Mouse (Mus musculus) embryonic facial prominence, embryonic 13.5 days (tissue): ENCODE results near the gene Casp7. TPM values are rescaled to one million over a fixed set of nuclear protein-coding genes. Genes with fewer than 3 reads are reported as not detected.

Source experiments
- ATAC-seq: fragments of 200-750 bp; cut with Nextera tagmentation; 2 replicates; pipeline ENCODE4 v1.8.0; 2017; ENCODE audit warnings: low read depth; ENCODE audit not compliant: insufficient number of reproducible peaks, insufficient read depth, low FRiP score, low TSS enrichment
- H3K27ac ChIP-seq: fragments of 300-500 bp; sonication (generic); 2 replicates; pipeline ENCODE4 v1.5.1; 2015; ENCODE audit warnings: moderate library complexity, mild to moderate bottlenecking, inconsistent platforms
- H3K27me3 ChIP-seq: fragments of 300-500 bp; sonication (generic); 2 replicates; pipeline ENCODE4 v1.6.1; 2015; ENCODE audit warnings: mild to moderate bottlenecking, inconsistent platforms
- H3K36me3 ChIP-seq: fragments of 300-500 bp; sonication (generic); 2 replicates; pipeline ENCODE4 v1.6.1; 2015; ENCODE audit warnings: mild to moderate bottlenecking, inconsistent platforms
- H3K4me1 ChIP-seq: fragments of 300-500 bp; sonication (generic); 2 replicates; pipeline ENCODE4 v1.6.1; 2015; ENCODE audit warnings: inconsistent platforms
- H3K4me2 ChIP-seq: fragments of 300-500 bp; sonication (generic); 2 replicates; pipeline ENCODE4 v1.6.1; 2015; ENCODE audit warnings: moderate library complexity, mild to moderate bottlenecking, inconsistent platforms
- H3K4me3 ChIP-seq: fragments of 300-500 bp; sonication (generic); 2 replicates; pipeline ENCODE4 v1.5.1; 2015; ENCODE audit warnings: mild to moderate bottlenecking, inconsistent platforms
- H3K9ac ChIP-seq: fragments of 300-500 bp; sonication (generic); 2 replicates; pipeline ENCODE4 v1.6.1; 2015; ENCODE audit warnings: mild to moderate bottlenecking, inconsistent platforms
- H3K9me3 ChIP-seq: fragments of 300-500 bp; sonication (generic); 2 replicates; pipeline ENCODE4 v1.6.1; 2016; ENCODE audit warnings: inconsistent platforms
- WGBS: fragments of 180-500 bp; shearing (Covaris S2); methylation state at CpG from one replicate; pipeline ENCODE4 v1.1.7; 2015; ENCODE audit warnings: mixed read lengths; 5-methylcytosine and 5-hydroxymethylcytosine counted together
- polyA plus RNA-seq: library from polyadenylated mRNA; unstranded; fragments of >200 nt; fragmentation: Nextera tagmentation; extraction: Ambion mirVana; gene quantifications from 2 replicates; pipeline ENCODE4 v1.2.1, GENCODE M21; 2015

The Casp7 gene
- polyA plus RNA-seq, 1 experiment from 2014 or later = 29.6 TPM

DNA sequence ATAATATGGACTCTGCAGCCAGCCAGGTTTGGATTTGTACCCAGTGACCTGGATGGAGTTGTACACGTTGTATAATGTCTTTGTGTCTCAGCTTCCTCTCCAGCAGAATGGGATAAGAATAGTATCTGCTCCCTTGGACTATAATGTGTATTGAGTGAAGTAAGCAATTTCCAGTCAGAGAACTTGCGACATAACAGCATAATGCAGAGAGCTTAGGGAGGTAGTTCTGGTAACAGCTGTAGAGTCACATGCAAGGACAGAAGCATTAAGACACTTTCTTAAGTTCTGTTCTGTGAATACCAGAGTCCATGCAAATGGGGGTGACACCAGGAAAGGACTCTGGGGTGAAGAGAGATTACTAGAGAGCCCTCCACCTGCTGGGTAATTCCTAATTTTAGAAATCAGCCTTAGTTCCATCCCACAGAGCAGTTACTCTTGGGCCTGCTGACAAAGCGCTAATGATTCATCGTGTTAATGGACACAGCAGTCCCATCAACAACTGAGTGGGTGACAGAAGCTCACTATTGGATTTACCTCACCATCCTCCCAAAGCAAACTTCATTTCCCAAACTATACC, 9.1 kb upstream of the Casp7 start:
- H3K4me3 ChIP-seq = no peak overlapping the region
- no peak for ATAC-seq
- 79% methylated on average over 4 of the region's 4 CpGs for WGBS

DNA sequence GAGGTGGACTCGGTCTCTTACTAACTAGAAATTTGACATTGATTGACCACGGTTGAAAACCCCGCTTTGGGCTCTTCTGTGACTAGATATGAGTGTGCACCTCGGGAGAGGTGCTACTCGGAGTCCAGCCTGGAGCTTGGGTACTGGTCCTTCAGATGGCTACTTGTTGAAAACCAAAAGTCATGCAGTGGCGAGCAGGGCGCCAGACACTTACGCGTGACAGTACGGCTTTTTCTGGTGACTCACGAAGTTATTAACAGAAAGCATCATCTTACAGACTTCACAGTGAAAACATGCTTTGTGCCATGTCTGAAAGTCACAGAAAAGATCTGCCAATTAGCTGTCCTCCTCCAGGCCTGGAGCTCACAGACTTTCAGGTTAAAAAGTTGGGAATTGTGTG, 7.8 kb upstream of the Casp7 start:
- no peak for ATAC-seq
- no peak overlapping the region for H3K9ac ChIP-seq
- H3K27ac ChIP-seq = no peak overlapping the region
- WGBS = 85% methylated on average over 11 of the region's 11 CpGs
- no peaks in the 10 kb centered on the region for H3K36me3 ChIP-seq
- no peak overlapping the region for H3K4me3 ChIP-seq
- H3K9me3 ChIP-seq = no peaks in the 10 kb centered on the region
- no peak overlapping the region for H3K4me2 ChIP-seq
- no peaks in the 10 kb centered on the region for H3K4me1 ChIP-seq
- H3K27me3 ChIP-seq = no peaks in the 10 kb centered on the region

More for the DNA sequence above, 9.1 kb upstream of the Casp7 start:
- Histone ChIP-seq H3K4me2 (no peak overlapping the region), H3K9ac (no peak overlapping the region), H3K36me3 (no peaks in the 10 kb centered on the region), H3K4me1 (no peaks in the 10 kb centered on the region), H3K27ac (no peak overlapping the region), H3K9me3 (no peaks in the 10 kb centered on the region), H3K27me3 (no peaks in the 10 kb centered on the region)

GRCm38 (mm10) chr19:56389879-56390278, 7.0 kb upstream of the Casp7 start, which contains the start of gene Nrap:
TSS of gene Nrap (minus strand) at chr19:56390037.
- H3K4me3 ChIP-seq = no peak within 1 kb of the TSS
- no peak for ATAC-seq
- peaks cover 2% of the 10 kb centered on the region for H3K27me3 ChIP-seq
- H3K9ac ChIP-seq = no peak within 1 kb of the TSS
- H3K27ac ChIP-seq = no peak within 1 kb of the TSS
- 83% methylated on average over 11 of the region's 11 CpGs for WGBS
- no peaks in the 10 kb centered on the region for H3K36me3 ChIP-seq
- H3K9me3 ChIP-seq = no peaks in the 10 kb centered on the region
- H3K4me1 ChIP-seq = no peaks in the 10 kb centered on the region
- no peak within 1 kb of the TSS for H3K4me2 ChIP-seq

- no peak overlapping the region for H3K27ac ChIP-seq
- ATAC-seq = no peak
- no peak overlapping the region for H3K4me2 ChIP-seq
- H3K4me1 ChIP-seq = peaks cover 5% of the 10 kb centered on the region
- no peaks in the 10 kb centered on the region for H3K9me3 ChIP-seq
- H3K36me3 ChIP-seq = no peaks in the 10 kb centered on the region
- 73% methylated on average over 6 of the region's 6 CpGs for WGBS
- H3K27me3 ChIP-seq = peaks cover 18% of the 10 kb centered on the region
- no peak overlapping the region for H3K9ac ChIP-seq
- H3K4me3 ChIP-seq = no peak overlapping the region
Measured at GRCm38 (mm10) chr19:56391307-56392046, 5.5 kb upstream of the Casp7 start.

DNA sequence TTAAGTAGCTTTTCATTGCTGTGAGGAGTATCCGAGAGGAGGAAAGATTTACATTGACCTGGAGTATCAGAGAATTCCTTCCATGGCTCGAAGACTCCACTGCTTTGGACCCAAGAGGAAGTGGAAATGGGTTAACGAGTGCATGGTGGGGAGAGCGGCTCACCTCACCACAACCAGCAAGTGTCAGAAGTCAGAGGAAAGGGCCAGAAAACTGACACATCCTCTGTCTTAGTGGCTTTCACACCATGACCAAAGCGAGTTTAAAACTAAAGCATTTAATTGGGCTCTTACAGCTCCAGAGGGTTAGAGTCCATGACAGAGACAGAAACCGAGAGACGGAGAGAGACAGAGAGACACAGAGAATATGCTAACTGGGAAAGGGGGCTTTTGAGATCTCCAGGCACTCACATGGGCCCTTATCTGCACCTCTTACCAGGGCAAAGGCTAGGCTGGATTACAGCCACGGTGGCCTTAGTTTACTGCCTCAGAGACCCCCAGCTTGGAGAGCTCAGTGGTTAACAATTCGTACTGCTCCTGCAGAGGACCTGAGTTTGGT, 3.5 kb upstream of the Casp7 start:
- H3K27ac ChIP-seq = no peak overlapping the region
- no peaks in the 10 kb centered on the region for H3K36me3 ChIP-seq
- peaks cover 18% of the 10 kb centered on the region for H3K27me3 ChIP-seq
- 79% methylated on average over 9 of the region's 9 CpGs for WGBS
- no peaks in the 10 kb centered on the region for H3K9me3 ChIP-seq
- no peak overlapping the region for H3K4me2 ChIP-seq
- ATAC-seq = no peak
- H3K9ac ChIP-seq = no peak overlapping the region
- no peak overlapping the region for H3K4me3 ChIP-seq
- peaks cover 19% of the 10 kb centered on the region for H3K4me1 ChIP-seq

DNA sequence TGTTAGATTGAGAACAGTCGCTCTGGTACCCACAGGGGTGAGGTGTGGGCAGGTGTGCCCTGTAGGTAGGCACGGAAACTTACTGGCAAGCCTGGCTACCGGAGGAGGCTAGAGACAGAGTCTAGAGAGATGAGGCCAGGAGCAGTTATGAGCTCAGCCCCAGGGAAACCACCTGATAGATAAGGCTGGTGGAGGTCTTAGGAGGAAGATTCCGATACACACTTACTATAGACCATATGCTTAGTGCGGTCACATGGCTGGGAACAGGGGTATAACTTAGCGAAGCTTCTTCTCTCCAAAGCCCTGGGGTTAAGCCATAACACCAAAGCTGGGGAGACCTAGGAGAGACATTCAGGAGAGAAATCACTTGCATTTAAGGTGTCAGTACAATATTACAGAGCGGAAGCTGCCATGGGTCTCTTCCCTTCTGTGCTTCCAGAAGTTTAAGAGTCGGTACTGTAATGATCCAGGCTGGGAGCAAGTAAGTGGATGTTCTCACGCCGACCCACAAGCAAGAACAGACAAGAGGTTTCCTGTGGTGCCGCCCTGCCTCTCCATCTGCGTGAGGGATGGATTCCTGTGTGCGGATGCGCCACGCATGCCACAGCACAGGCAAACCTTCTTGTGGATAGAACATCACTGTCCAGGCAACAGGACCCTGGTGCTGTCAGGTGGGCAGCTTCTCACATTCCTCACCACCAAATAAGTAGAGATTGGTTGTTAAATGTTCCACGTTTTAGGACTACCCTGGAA, 1.6 kb upstream of the Casp7 start:
- H3K4me3 ChIP-seq = no peak overlapping the region
- no peak overlapping the region for H3K4me2 ChIP-seq
- no peak for ATAC-seq
- H3K27ac ChIP-seq = no peak overlapping the region
- peaks cover 18% of the 10 kb centered on the region for H3K27me3 ChIP-seq
- H3K4me1 ChIP-seq = peaks cover 19% of the 10 kb centered on the region
- 85% methylated on average over 16 of the region's 16 CpGs for WGBS
- no peak overlapping the region for H3K9ac ChIP-seq
- no peaks in the 10 kb centered on the region for H3K9me3 ChIP-seq
- no peaks in the 10 kb centered on the region for H3K36me3 ChIP-seq

- Histone ChIP-seq H3K36me3 (no peaks in the 10 kb centered on the region), H3K27ac (no peak overlapping the region), H3K9me3 (no peaks in the 10 kb centered on the region), H3K4me1 (peaks cover 19% of the 10 kb centered on the region), H3K9ac (peak overlapping the region; percentile 84), H3K27me3 (peaks cover 18% of the 10 kb centered on the region), H3K4me3 (peak overlapping the region; percentile 61), H3K4me2 (peak overlapping the region; percentile 91)
- ATAC-seq = no peak
- 39% methylated on average over 12 of the region's 12 CpGs for WGBS
Measured at GRCm38 (mm10) chr19:56396227-56396626, 702 bp upstream of the Casp7 start.

- no peak for ATAC-seq
- H3K27ac ChIP-seq = peak overlapping the region; percentile 72; the same call in 1 of the 2 replicates
- H3K9me3 ChIP-seq = no peaks in the 10 kb centered on the region
- no peaks in the 10 kb centered on the region for H3K36me3 ChIP-seq
- peak overlapping the region; percentile 91 for H3K4me2 ChIP-seq
- WGBS = 58% methylated on average over 11 of the region's 11 CpGs
- peaks cover 18% of the 10 kb centered on the region for H3K27me3 ChIP-seq
- H3K4me3 ChIP-seq = peak overlapping the region; percentile 61
- H3K4me1 ChIP-seq = peaks cover 23% of the 10 kb centered on the region
- peak overlapping the region; percentile 84 for H3K9ac ChIP-seq
Measured at GRCm38 (mm10) chr19:56397663-56398527, 966 bp downstream of the Casp7 start.

GRCm38 (mm10) chr19:56398528-56398795, 1.5 kb downstream of the Casp7 start:
- H3K36me3 ChIP-seq = no peaks in the 10 kb centered on the region
- H3K4me1 ChIP-seq = peaks cover 23% of the 10 kb centered on the region
- H3K4me2 ChIP-seq = no peak overlapping the region
- no peak overlapping the region for H3K9ac ChIP-seq
- no peak overlapping the region for H3K27ac ChIP-seq
- ATAC-seq = no peak
- no peaks in the 10 kb centered on the region for H3K9me3 ChIP-seq
- H3K4me3 ChIP-seq = no peak overlapping the region
- H3K27me3 ChIP-seq = peaks cover 18% of the 10 kb centered on the region

DNA sequence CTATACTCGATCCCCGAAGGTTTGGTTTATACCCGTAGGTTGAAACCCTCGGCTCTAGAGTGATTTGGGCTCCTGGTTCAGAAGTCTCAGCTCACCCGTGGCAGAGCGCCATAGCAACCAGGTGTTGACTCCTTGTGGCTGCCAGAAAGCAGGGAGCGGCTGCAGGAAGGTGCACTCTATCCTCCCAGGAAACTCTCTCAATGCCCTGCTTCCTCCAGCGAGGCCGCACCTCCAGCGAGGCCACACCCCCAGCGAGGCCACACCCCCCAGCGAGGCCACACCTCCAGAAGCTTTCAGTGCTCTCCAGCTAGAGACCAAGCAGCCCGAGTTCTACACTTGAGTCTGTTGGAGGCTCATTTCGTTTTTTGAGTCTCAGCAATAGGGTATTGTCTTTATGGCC, 3.3 kb downstream of the Casp7 start:
- H3K27ac ChIP-seq = no peak overlapping the region
- H3K4me2 ChIP-seq = no peak overlapping the region
- ATAC-seq = no peak
- H3K36me3 ChIP-seq = peaks cover 13% of the 10 kb centered on the region
- H3K27me3 ChIP-seq = peaks cover 13% of the 10 kb centered on the region
- H3K9me3 ChIP-seq = no peaks in the 10 kb centered on the region
- peaks cover 23% of the 10 kb centered on the region for H3K4me1 ChIP-seq
- H3K4me3 ChIP-seq = no peak overlapping the region
- WGBS = 46% methylated on average over 14 of the region's 14 CpGs
- no peak overlapping the region for H3K9ac ChIP-seq

GRCm38 (mm10) chr19:56401864-56402263, 4.9 kb downstream of the Casp7 start:
- no peaks in the 10 kb centered on the region for H3K9me3 ChIP-seq
- peaks cover 14% of the 10 kb centered on the region for H3K4me1 ChIP-seq
- WGBS = 67% methylated on average over 6 of the region's 6 CpGs
- H3K4me3 ChIP-seq = no peak overlapping the region
- peaks cover 19% of the 10 kb centered on the region for H3K36me3 ChIP-seq
- no peak overlapping the region for H3K4me2 ChIP-seq
- H3K27me3 ChIP-seq = no peaks in the 10 kb centered on the region
- no peak overlapping the region for H3K9ac ChIP-seq
- no peak for ATAC-seq
- H3K27ac ChIP-seq = no peak overlapping the region
